Mouse (Mus musculus): ENCODE data around the gene Micall2. TPM values are rescaled to one million over a fixed set of nuclear protein-coding genes. Genes with fewer than 3 reads are reported as not detected.

Micall2 gene
- polyA plus RNA-seq, 1 experiment: 3.3 TPM

- H3K36me3 ChIP-seq (ENCODE audit: control insufficient read depth, insufficient read depth, low read length): no peaks in the 10 kb centered on the region
- no peaks in the 10 kb centered on the region for H3K4me1 ChIP-seq (ENCODE audit: control insufficient read depth, insufficient read depth, low read length)
- H3K27ac ChIP-seq (ENCODE audit: insufficient read depth, low read depth, low read length): no peak overlapping the region
- WGBS: 7% methylated on average over 7 of the region's 7 CpGs
- TF ChIP-seq POLR2A (IDR thresholded peaks at IDR 0.05; ENCODE audit: low read depth, low read length): no peak
- no peak for TF ChIP-seq CTCF (conservative IDR thresholded peaks at IDR 0.05; ENCODE audit: insufficient read depth, insufficient read length, low read depth, low read length)
- no peak for DNase-seq
- no peaks in the 10 kb centered on the region for H3K27me3 ChIP-seq (replicated peaks; ENCODE audit: control insufficient read depth, insufficient read depth, low read length)
- no peak overlapping the region for H3K4me3 ChIP-seq (ENCODE audit: insufficient read depth, low read depth, low read length)
These were observed 53.5 kb downstream of the Micall2 start for GRCm38 (mm10) chr5:139682631-139682977.

- Histone ChIP-seq H3K27me3 (replicated peaks; ENCODE audit: control insufficient read depth, insufficient read depth, low read length) (no peaks in the 10 kb centered on the region), H3K27ac (ENCODE audit: insufficient read depth, low read depth, low read length) (no peak overlapping the region), H3K4me1 (ENCODE audit: control insufficient read depth, insufficient read depth, low read length) (no peaks in the 10 kb centered on the region), H3K4me3 (ENCODE audit: insufficient read depth, low read depth, low read length) (no peak overlapping the region), H3K36me3 (ENCODE audit: control insufficient read depth, insufficient read depth, low read length) (no peaks in the 10 kb centered on the region)
- WGBS: 11% methylated on average over 20 of the region's 20 CpGs
- no peak for DNase-seq
- TF ChIP-seq POLR2A (IDR thresholded peaks at IDR 0.05; ENCODE audit: low read depth, low read length): no peak
- no peak for TF ChIP-seq CTCF (conservative IDR thresholded peaks at IDR 0.05; ENCODE audit: insufficient read depth, insufficient read length, low read depth, low read length)
These were observed 54.1 kb downstream of the Micall2 start for GRCm38 (mm10) chr5:139681832-139682630.

GRCm38 (mm10) chr5:139675707-139675967 is 60.5 kb downstream of the Micall2 start:
- Histone ChIP-seq H3K27me3 (replicated peaks; ENCODE audit: control insufficient read depth, insufficient read depth, low read length) (no peaks in the 10 kb centered on the region), H3K4me1 (ENCODE audit: control insufficient read depth, insufficient read depth, low read length) (no peaks in the 10 kb centered on the region), H3K4me3 (ENCODE audit: insufficient read depth, low read depth, low read length) (no peak overlapping the region), H3K36me3 (ENCODE audit: control insufficient read depth, insufficient read depth, low read length) (no peaks in the 10 kb centered on the region), H3K27ac (ENCODE audit: insufficient read depth, low read depth, low read length) (no peak overlapping the region)
- 0 out of 2 replicates have a peak, but pooled peaks have one; percentile 4 for TF ChIP-seq CTCF (conservative IDR thresholded peaks at IDR 0.05; ENCODE audit: insufficient read depth, insufficient read length, low read depth, low read length)
- TF ChIP-seq POLR2A (IDR thresholded peaks at IDR 0.05; ENCODE audit: low read depth, low read length): no peak
- DNase-seq: no peak

- no peak overlapping the region for H3K4me3 ChIP-seq (ENCODE audit: insufficient read depth, low read depth, low read length)
- TF ChIP-seq POLR2A (IDR thresholded peaks at IDR 0.05; ENCODE audit: low read depth, low read length): no peak
- H3K27me3 ChIP-seq (replicated peaks; ENCODE audit: control insufficient read depth, insufficient read depth, low read length): no peaks in the 10 kb centered on the region
- DNase-seq: no peak
- WGBS: 51% methylated on average over 13 of the region's 13 CpGs
- H3K36me3 ChIP-seq (ENCODE audit: control insufficient read depth, insufficient read depth, low read length): no peaks in the 10 kb centered on the region
- no peaks in the 10 kb centered on the region for H3K4me1 ChIP-seq (ENCODE audit: control insufficient read depth, insufficient read depth, low read length)
- H3K27ac ChIP-seq (ENCODE audit: insufficient read depth, low read depth, low read length): no peak overlapping the region
These were observed 61.0 kb downstream of the Micall2 start for GRCm38 (mm10) chr5:139674940-139675706.

- H3K27ac ChIP-seq (ENCODE audit: insufficient read depth, low read depth, low read length): no peak overlapping the region
- TF ChIP-seq CTCF (conservative IDR thresholded peaks at IDR 0.05; ENCODE audit: insufficient read depth, insufficient read length, low read depth, low read length) (peak; percentile 57), POLR2A (IDR thresholded peaks at IDR 0.05; ENCODE audit: low read depth, low read length) (no peak)
- no peaks in the 10 kb centered on the region for H3K36me3 ChIP-seq (ENCODE audit: control insufficient read depth, insufficient read depth, low read length)
- no peaks in the 10 kb centered on the region for H3K4me1 ChIP-seq (ENCODE audit: control insufficient read depth, insufficient read depth, low read length)
- H3K27me3 ChIP-seq (replicated peaks; ENCODE audit: control insufficient read depth, insufficient read depth, low read length): no peaks in the 10 kb centered on the region
- no peak overlapping the region for H3K4me3 ChIP-seq (ENCODE audit: insufficient read depth, low read depth, low read length)
- WGBS: 19% methylated on average over 8 of the region's 8 CpGs
- DNase-seq: peak; percentile 23
These were observed 66.8 kb downstream of the Micall2 start for GRCm38 (mm10) chr5:139669380-139669779.

GRCm38 (mm10) chr5:139668494-139668893 is 67.6 kb downstream of the Micall2 start:
- DNase-seq: peak; percentile 60
- Histone ChIP-seq H3K27ac (ENCODE audit: insufficient read depth, low read depth, low read length) (no peak overlapping the region), H3K27me3 (replicated peaks; ENCODE audit: control insufficient read depth, insufficient read depth, low read length) (no peaks in the 10 kb centered on the region), H3K36me3 (ENCODE audit: control insufficient read depth, insufficient read depth, low read length) (no peaks in the 10 kb centered on the region), H3K4me3 (ENCODE audit: insufficient read depth, low read depth, low read length) (no peak overlapping the region), H3K4me1 (ENCODE audit: control insufficient read depth, insufficient read depth, low read length) (no peaks in the 10 kb centered on the region)
- under 1% methylated on average over 24 of the region's 24 CpGs for WGBS
- no peak for TF ChIP-seq POLR2A (IDR thresholded peaks at IDR 0.05; ENCODE audit: low read depth, low read length)
- peak; percentile 76 for TF ChIP-seq CTCF (conservative IDR thresholded peaks at IDR 0.05; ENCODE audit: insufficient read depth, insufficient read length, low read depth, low read length)

- TF ChIP-seq POLR2A (IDR thresholded peaks at IDR 0.05; ENCODE audit: low read depth, low read length): no peak
- TF ChIP-seq CTCF (conservative IDR thresholded peaks at IDR 0.05; ENCODE audit: insufficient read depth, insufficient read length, low read depth, low read length): no peak
- Histone ChIP-seq H3K4me1 (ENCODE audit: control insufficient read depth, insufficient read depth, low read length) (no peaks in the 10 kb centered on the region), H3K4me3 (ENCODE audit: insufficient read depth, low read depth, low read length) (no peak overlapping the region), H3K36me3 (ENCODE audit: control insufficient read depth, insufficient read depth, low read length) (no peaks in the 10 kb centered on the region), H3K27me3 (replicated peaks; ENCODE audit: control insufficient read depth, insufficient read depth, low read length) (no peaks in the 10 kb centered on the region), H3K27ac (ENCODE audit: insufficient read depth, low read depth, low read length) (no peak overlapping the region)
- 63% methylated on average over 2 of the region's 2 CpGs for WGBS
- no peak for DNase-seq
These were observed 69.6 kb downstream of the Micall2 start for GRCm38 (mm10) chr5:139666496-139666895.

All from kidney, adult 2 months (tissue).